8 mouse cellular contexts compared by ENCODE assay signal in genomic region chr5:112433004-112433403, GRCm38 (mm10). TPM values are rescaled to one million over a fixed set of nuclear protein-coding genes. Genes with fewer than 3 reads are reported as not detected.
DNase-seq lines count a peak whose midpoint lies in the region.

No protein-coding gene starts in this region.

- peak; percentile 76 to 79 for DNase-seq in B cell, adult 2 months
- peak; percentile 63 for DNase-seq in R1 (ENCODE audit: low read depth, low spot score)
- peak; percentile 93 to 94 for DNase-seq in cerebellum, postnatal 14 days
- DNase-seq in gastrocnemius, adult 18-20 months (ENCODE audit: low spot score) = peak; percentile 56
- DNase-seq in layer of hippocampus, adult 18-20 months (ENCODE audit: low spot score in 2 of 2) = peak; percentile 77 to 94
- peak; percentile 57 for DNase-seq in lung, postnatal 25 days (ENCODE audit: low spot score)
- peak; percentile 87 for DNase-seq in retina, embryonic 14.5 days (ENCODE audit: low spot score)
- DNase-seq in thymus, postnatal 4 days = peak; percentile 85

RNA-seq across cellular contexts. Expression of gene Gm6588, which starts 16.2 kb away (rescaled TPM):
- total RNA-seq in gastrocnemius, adult 18-20 months (2021) = not detected
- not detected for total RNA-seq in layer of hippocampus, adult 18-20 months (2021)

RNA-seq across cellular contexts. Expression of gene Asphd2, which starts 38.3 kb away (rescaled TPM):
- under 1 TPM; 0.30 to 0.40 TPM for total RNA-seq in gastrocnemius, adult 18-20 months (2021)
- total RNA-seq in layer of hippocampus, adult 18-20 months (2021) = 100 to 1,000 TPM; 212 to 229 TPM

Comparison
In these comparisons a context has a peak if more than half of its experiments do, and no peak if none do; other contexts are left out.
1. Peak in every context shown above with its lines: DNase-seq.
2. RNA of gene Asphd2, which starts 38.3 kb away (total RNA-seq): 212 to 229 TPM in layer of hippocampus, adult 18-20 months; 0.30 to 0.40 TPM in gastrocnemius, adult 18-20 months; every median in the first group is over 100 times any median in the second.